Comparison of ENCODE assay signal across 23 mouse cellular contexts in genomic region chr12:3907418-3907817, GRCm38 (mm10). TPM values are rescaled to one million over a fixed set of nuclear protein-coding genes. Genes with fewer than 3 reads are reported as not detected.
DNase-seq lines count a peak whose midpoint lies in the region; ATAC-seq and TF ChIP-seq lines count a peak whose summit lies in the region.
"Had no signal": no experiment of that assay in that cellular context is flagged by ENCODE, and none has a peak within 500 bp of the region (broad histone marks: within the 10 kb centered on the region; RNA-seq: fewer than 3 reads in every experiment).

No protein-coding gene starts in this region.

- TF ChIP-seq CTCF in cerebellum, adult 2 months (IDR thresholded peaks at IDR 0.05; ENCODE audit: borderline replicate concordance, insufficient read depth, low read depth, low read length): no peak

- DNase-seq in cerebellum, adult 2 months: peak; percentile 37 to 46
- DNase-seq in cerebellum, adult 9-10 months: no peak
- no peak for DNase-seq in frontal cortex, postnatal 14 days (ENCODE audit: low spot score in 2 of 2)
- DNase-seq in midbrain, embryonic 11.5 days (ENCODE audit: low spot score, missing footprints): no peak
- DNase-seq: adrenal gland, adult 2 months; adrenal gland, postnatal 10 days; adrenal gland, postnatal 25 days; B cell, adult 2 months; cerebellum, adult 11-12 months; cerebellum, adult 8-10 months; cerebellum, postnatal 36 days; embryo, embryonic 11 days had no signal

- H3K4me2 ChIP-seq in midbrain, embryonic 13.5 days (replicated peaks): no peak overlapping the region
- no peak overlapping the region for H3K4me2 ChIP-seq in midbrain, embryonic 11.5 days
- H3K4me2 ChIP-seq: embryonic facial prominence, embryonic 13.5 days; embryonic facial prominence, embryonic 15.5 days; forebrain, embryonic 12.5 days had no signal

- no peak for TF ChIP-seq POLR2A in cerebellum, adult 2 months (IDR thresholded peaks at IDR 0.05; ENCODE audit: borderline replicate concordance, insufficient read depth, low read length)

- H3K27ac ChIP-seq in cerebellum, adult 2 months (ENCODE audit: insufficient read depth, low read length): no peak overlapping the region
- 0 out of 2 replicates have a peak overlapping the region, but pooled peaks have one; percentile 25 for H3K27ac ChIP-seq in midbrain, embryonic 13.5 days
- H3K27ac ChIP-seq in midbrain, embryonic 11.5 days (ENCODE audit: low read depth, low read length): no peak overlapping the region
- H3K27ac ChIP-seq: embryonic facial prominence, embryonic 13.5 days; embryonic facial prominence, embryonic 15.5 days; forebrain, embryonic 10.5 days; forebrain, embryonic 12.5 days had no signal

- peaks cover 81% of the 10 kb centered on the region for H3K36me3 ChIP-seq in midbrain, embryonic 13.5 days
- H3K36me3 ChIP-seq in midbrain, embryonic 11.5 days (ENCODE audit: control insufficient read depth, insufficient read depth, low read length): peaks cover 27% of the 10 kb centered on the region

- H3K9me3 ChIP-seq in midbrain, embryonic 13.5 days: no peaks in the 10 kb centered on the region
- H3K9me3 ChIP-seq in midbrain, embryonic 11.5 days (ENCODE audit: control insufficient read depth, low read length): no peaks in the 10 kb centered on the region
- H3K9me3 ChIP-seq: embryonic facial prominence, embryonic 13.5 days; embryonic facial prominence, embryonic 15.5 days; forebrain, embryonic 10.5 days; forebrain, embryonic 12.5 days had no signal

- H3K4me3 ChIP-seq in cerebellum, adult 2 months (replicated peaks; ENCODE audit: insufficient read depth, low read depth, low read length): no peak overlapping the region
- no peak overlapping the region for H3K4me3 ChIP-seq in midbrain, embryonic 13.5 days (replicated peaks)
- H3K4me3 ChIP-seq in midbrain, embryonic 11.5 days (ENCODE audit: low read depth, low read length): no peak overlapping the region
- H3K4me3 ChIP-seq: embryonic facial prominence, embryonic 13.5 days; embryonic facial prominence, embryonic 15.5 days; erythroblast, embryonic 14.5 days; forebrain, embryonic 10.5 days; forebrain, embryonic 12.5 days had no signal

- ATAC-seq in frontal cortex, adult (ENCODE audit: low TSS enrichment): peak; percentile 44
- ATAC-seq in midbrain, embryonic 13.5 days: no peak
- no peak for ATAC-seq in midbrain, embryonic 11.5 days (ENCODE audit: low FRiP score)
- ATAC-seq: CD4-positive, CD25-positive, alpha-beta regulatory T cell, adult 4 months; forebrain, embryonic 14.5 days; forebrain, embryonic 16.5 days had no signal

- H3K4me1 ChIP-seq in cerebellum, adult 2 months (ENCODE audit: control insufficient read depth, insufficient read depth, low read length): peaks cover 32% of the 10 kb centered on the region
- H3K4me1 ChIP-seq in midbrain, embryonic 13.5 days (replicated peaks): no peaks in the 10 kb centered on the region
- H3K4me1 ChIP-seq in midbrain, embryonic 11.5 days (ENCODE audit: control insufficient read depth, insufficient read depth, low read length): no peaks in the 10 kb centered on the region
- H3K4me1 ChIP-seq: embryonic facial prominence, embryonic 13.5 days; embryonic facial prominence, embryonic 15.5 days; forebrain, embryonic 10.5 days; forebrain, embryonic 12.5 days had no signal

- H3K9ac ChIP-seq in midbrain, embryonic 13.5 days (replicated peaks): no peak overlapping the region
- no peak overlapping the region for H3K9ac ChIP-seq in midbrain, embryonic 11.5 days (ENCODE audit: low read length)
- H3K9ac ChIP-seq: embryonic facial prominence, embryonic 13.5 days; embryonic facial prominence, embryonic 15.5 days; forebrain, embryonic 12.5 days had no signal

- WGBS in cerebellum, adult 2 months: 26% methylated on average over 13 of the region's 13 CpGs
- WGBS in midbrain, embryonic 13.5 days: 73% methylated on average over 13 of the region's 13 CpGs
- WGBS in midbrain, embryonic 11.5 days: 77% methylated on average over 13 of the region's 13 CpGs

- H3K27me3 ChIP-seq in cerebellum, adult 2 months (ENCODE audit: control insufficient read depth, insufficient read depth, low read length): no peaks in the 10 kb centered on the region
- H3K27me3 ChIP-seq in midbrain, embryonic 13.5 days: no peaks in the 10 kb centered on the region
- no peaks in the 10 kb centered on the region for H3K27me3 ChIP-seq in midbrain, embryonic 11.5 days (ENCODE audit: control insufficient read depth, insufficient read depth, low read length)
- H3K27me3 ChIP-seq: CH12.LX; embryonic facial prominence, embryonic 13.5 days; embryonic facial prominence, embryonic 15.5 days; forebrain, embryonic 12.5 days had no signal

RNA-seq across cellular contexts. Expression of gene Pomc, which starts 47.3 kb away (rescaled TPM):
- polyA plus RNA-seq in cerebellum, adult 2 months (2012; rRNA removed): 3.0 and 4.1 TPM in 2 replicates
- polyA plus RNA-seq in midbrain, embryonic 13.5 days (2015; fragmentation: Nextera tagmentation; extraction: Ambion mirVana): 9.3 and 12.8 TPM in 2 replicates
- 6.9 and 7.3 TPM in 2 replicates for polyA plus RNA-seq in midbrain, embryonic 11.5 days (2014; fragmentation: Nextera tagmentation; extraction: Ambion mirVana)
- polyA plus RNA-seq: erythroblast, embryonic 14.5 days had no signal

Comparison
In these comparisons a context has a peak if more than half of its experiments do, and no peak if none do; other contexts are left out.
1. DNase-seq: peak in cerebellum, adult 2 months (2 of 2); none in cerebellum, adult 9-10 months (single experiment), frontal cortex, postnatal 14 days (0 of 2) and midbrain, embryonic 11.5 days (single experiment).